Mouse (Mus musculus) hematopoietic multipotent progenitor cell, adult 10-12 weeks (in vitro differentiated cells): ENCODE results near the gene Sprr2e. TPM values are rescaled to one million over a fixed set of nuclear protein-coding genes. Genes with fewer than 3 reads are reported as not detected.

Experiments used
- polyA plus RNA-seq: library from polyadenylated mRNA; stranded (reverse); fragments of >175 nt; gene quantifications from 2 replicates; pipeline ENCODE4 v1.2.3, GENCODE M21; 2012; ENCODE audit warnings: low replicate concordance

The Sprr2e gene
- polyA plus RNA-seq: not detected in 2 replicates

GRCm38 (mm10) chr3:92351843-92352242, at the start of gene Sprr2e:
Gene Sprr2e (plus strand): TSS chr3:92352143.

GRCm38 (mm10) chr3:92316320-92316719, 35.6 kb upstream of the Sprr2e start, which contains the start of gene Sprr2b:
Gene Sprr2b (plus strand): TSS chr3:92316620.

GRCm38 (mm10) chr3:92338840-92339239, 13.1 kb upstream of the Sprr2e start, which contains the start of gene Sprr2d:
Gene Sprr2d (plus strand): TSS chr3:92339140.

GRCm38 (mm10) chr3:92364887-92365286, 12.9 kb downstream of the Sprr2e start, which contains the start of gene Sprr2f:
Gene Sprr2f (plus strand): TSS chr3:92365187.

GRCm38 (mm10) chr3:92385385-92385784, 33.4 kb downstream of the Sprr2e start, which contains the start of gene Sprr2h:
Gene Sprr2h (plus strand): TSS chr3:92385685.

Other genes with a start within 250 kb of the Sprr2e start
- not detected in 2 replicates for gene Prr9, start 228.2 kb upstream of the Sprr2e start, polyA plus RNA-seq
- not detected in 2 replicates for gene Lelp1, start 209.4 kb upstream of the Sprr2e start, polyA plus RNA-seq
- gene Sprr2a1, start 136.3 kb upstream of the Sprr2e start, polyA plus RNA-seq: not detected in 2 replicates
- gene Sprr2a2, start 136.2 kb upstream of the Sprr2e start, polyA plus RNA-seq: not detected in 2 replicates
- not detected in 2 replicates for gene Sprr2a3, start 66.7 kb upstream of the Sprr2e start, polyA plus RNA-seq
- not detected in 2 replicates for gene Sprr2b, start 35.5 kb upstream of the Sprr2e start, polyA plus RNA-seq
- gene Sprr2d, start 13.0 kb upstream of the Sprr2e start, polyA plus RNA-seq: not detected in 2 replicates
- not detected in 2 replicates for gene Sprr2f, start 13.0 kb downstream of the Sprr2e start, polyA plus RNA-seq
- gene Sprr2h, start 33.5 kb downstream of the Sprr2e start, polyA plus RNA-seq: not detected in 2 replicates
- not detected in 2 replicates for gene Sprr2i, start 55.8 kb downstream of the Sprr2e start, polyA plus RNA-seq
- gene Sprr2j-ps, start 65.9 kb downstream of the Sprr2e start, polyA plus RNA-seq: not detected in 2 replicates
- 4.6 and 11.5 TPM in 2 replicates for gene Gm9774, start 77.3 kb downstream of the Sprr2e start, polyA plus RNA-seq
- gene Sprr2k, start 80.4 kb downstream of the Sprr2e start, polyA plus RNA-seq: not detected in 2 replicates
- gene Sprr1b, start 86.6 kb downstream of the Sprr2e start, polyA plus RNA-seq: not detected in 2 replicates
- gene Sprr3, start 106.6 kb downstream of the Sprr2e start, polyA plus RNA-seq: not detected in 2 replicates
- not detected in 2 replicates for gene Sprr1a, start 133.8 kb downstream of the Sprr2e start, polyA plus RNA-seq
- not detected in 2 replicates for gene Sprr4, start 148.3 kb downstream of the Sprr2e start, polyA plus RNA-seq
- gene 2310046K23Rik, start 182.4 kb downstream of the Sprr2e start, polyA plus RNA-seq: not detected in 2 replicates
- gene Ivl, start 221.6 kb downstream of the Sprr2e start, polyA plus RNA-seq: not detected in 2 replicates
- not detected in 2 replicates for gene Smcp, start 236.9 kb downstream of the Sprr2e start, polyA plus RNA-seq